Mouse (Mus musculus): ENCODE measurements at regions not wholly inside any gene's neighbourhood (a gene's known extent, or its start where the extent isn't known, plus 50 kb on each side); places are given as distances from the start of the nearest gene placed in this dataset.

GRCm38 (mm10) chr8:34679565-34680291 is 568.2 kb upstream of the Gm10131 start:
- TF ChIP-seq ZKSCAN1 (IDR thresholded peaks at IDR 0.05; ENCODE audit: low read depth, low read length) = no peak
- TF ChIP-seq GATA1 (IDR thresholded peaks at IDR 0.05; ENCODE audit: low read depth, low read length) = no peak
- no peak for TF ChIP-seq TCF12 (IDR thresholded peaks at IDR 0.05; ENCODE audit: low read depth, low read length)
- no peak for TF ChIP-seq POLR2AphosphoS2 (IDR thresholded peaks at IDR 0.05; ENCODE audit: low read length)
- no peak for TF ChIP-seq NRF1 (IDR thresholded peaks at IDR 0.05; ENCODE audit: insufficient read depth, low read depth, low read length, poor library complexity, severe bottlenecking)
- TF ChIP-seq CHD2 (IDR thresholded peaks at IDR 0.05; ENCODE audit: low read length) = no peak
- no peak for TF ChIP-seq CHD1 (IDR thresholded peaks at IDR 0.05; ENCODE audit: low read depth, low read length)
- no peak for TF ChIP-seq MAX (IDR thresholded peaks at IDR 0.05; ENCODE audit: low read length)
- TF ChIP-seq CTCF (IDR thresholded peaks at IDR 0.05 in 2 of 3, conservative IDR thresholded peaks at IDR 0.05 in 1 of 3; ENCODE audit: control insufficient read depth in 1 of 3, insufficient read depth in 1 of 3, low read depth in 2 of 3, low read length in 3 of 3, poor library complexity in 1 of 3, severe bottlenecking in 1 of 3) = no peak

Measured in MEL (cell line).